Mouse (Mus musculus): ENCODE measurements at regions not wholly inside any gene's neighbourhood (a gene's known extent, or its start where the extent isn't known, plus 50 kb on each side); places are given as distances from the start of the nearest gene placed in this dataset.

GRCm38 (mm10) chr10:7267903-7268302 is 55.9 kb upstream of the Cnksr3 start:
- no peak for DNase-seq (ENCODE audit: low spot score)

- no peak for DNase-seq (ENCODE audit: low spot score)
These were observed 55.1 kb upstream of the Cnksr3 start for GRCm38 (mm10) chr10:7267106-7267505.

- DNase-seq (ENCODE audit: low spot score) = no peak
These were observed 53.4 kb upstream of the Cnksr3 start for GRCm38 (mm10) chr10:7265412-7265811.

GRCm38 (mm10) chr10:7264721-7265120 is 52.7 kb upstream of the Cnksr3 start:
- DNase-seq (ENCODE audit: low spot score) = no peak

Measured in ovary, adult 18-20 months (tissue).